Mouse (Mus musculus) E14TG2a.4 (cell line): ENCODE results near the gene Tenm4.

ENCODE experiments used
- CTCF ChIP-seq: conservative IDR thresholded peaks from 2 replicates; pipeline ENCODE4 v1.5.1; 2014; ENCODE audit warnings: low read length
- NANOG ChIP-seq: IDR thresholded peaks from 2 replicates; pipeline ENCODE4 v1.6.1; 2014; ENCODE audit warnings: borderline replicate concordance, low read length, mixed read lengths
- POU5F1 ChIP-seq: IDR thresholded peaks from 2 replicates; pipeline ENCODE4 v1.6.1; 2014; ENCODE audit warnings: low read length, borderline replicate concordance

GRCm38 (mm10) chr7:96859077-96859476, 688.0 kb downstream of the Tenm4 start:
- TF ChIP-seq CTCF = no peak
- TF ChIP-seq NANOG = no peak
- TF ChIP-seq POU5F1 = no peak
